Mouse (Mus musculus) lung, embryonic 16.5 days (tissue): Measurements from ENCODE around the gene Gm49361. TPM values are rescaled to one million over a fixed set of nuclear protein-coding genes. Genes with fewer than 3 reads are reported as not detected.

Experiments
- ATAC-seq: fragments of 200-750 bp; cut with Nextera tagmentation; 2 replicates; pipeline ENCODE4 v1.8.0; 2017; ENCODE audit warnings: low read depth, mild to moderate bottlenecking, moderate library complexity
- H3K27ac ChIP-seq: fragments of 300-500 bp; sonication (generic); 2 replicates; pipeline ENCODE4 v1.5.1; 2014; ENCODE audit warnings: mild to moderate bottlenecking, control low read depth, low read length
- H3K27me3 ChIP-seq: fragments of 300-500 bp; sonication (generic); 2 replicates; pipeline ENCODE4 v1.6.1; 2014; ENCODE audit warnings: low read depth, low read length, mixed read lengths; ENCODE audit not compliant: control insufficient read depth, insufficient read depth
- H3K36me3 ChIP-seq: fragments of 300-500 bp; sonication (generic); 2 replicates; pipeline ENCODE4 v1.6.1; 2014; ENCODE audit warnings: low read length; ENCODE audit not compliant: control insufficient read depth, insufficient read depth
- H3K4me1 ChIP-seq: fragments of 300-500 bp; sonication (generic); replicated peaks from 2 replicates; pipeline ENCODE4 v1.6.1; 2014; ENCODE audit warnings: low read length, mixed read lengths; ENCODE audit not compliant: control insufficient read depth, insufficient read depth
- H3K4me2 ChIP-seq: fragments of 300-500 bp; sonication (generic); 2 replicates; pipeline ENCODE4 v1.6.1; 2014; ENCODE audit warnings: low read depth, low read length, control low read depth
- H3K4me3 ChIP-seq: fragments of 300-500 bp; sonication (generic); 2 replicates; pipeline ENCODE4 v1.5.1; 2014; ENCODE audit warnings: mild to moderate bottlenecking, low read length, control low read depth
- H3K9ac ChIP-seq: fragments of 300-500 bp; sonication (generic); 2 replicates; pipeline ENCODE4 v1.6.1; 2014; ENCODE audit warnings: low read length, control low read depth
- H3K9me3 ChIP-seq: fragments of 300-500 bp; sonication (generic); 2 replicates; pipeline ENCODE4 v1.6.1; 2016; ENCODE audit warnings: low read length; ENCODE audit not compliant: control insufficient read depth
- WGBS: fragments of 180-500 bp; shearing (Covaris S2); extraction: QIAGEN DNeasy Blood & Tissue Kit; methylation state at CpG from one replicate; pipeline ENCODE4 v1.1.7; 2014; 5-methylcytosine and 5-hydroxymethylcytosine counted together
- polyA plus RNA-seq: library from polyadenylated mRNA; unstranded; fragments of >200 nt; fragmentation: Nextera tagmentation; extraction: Ambion mirVana; gene quantifications from 2 replicates; pipeline ENCODE4 v1.2.1, GENCODE M21; 2015

Gene Gm49361
- polyA plus RNA-seq, 1 experiment from 2014 or later: not detected

GRCm38 (mm10) chr14:57687441-57687840 lies 58.5 kb downstream of the Gm49361 start:
- no peak for ATAC-seq
- H3K4me1 ChIP-seq: no peaks in the 10 kb centered on the region; the same call in 1 of the 2 replicates
- 68% methylated on average over 5 of the region's 5 CpGs for WGBS

GRCm38 (mm10) chr14:57686647-57687046 lies 59.3 kb downstream of the Gm49361 start:
- Histone ChIP-seq H3K4me2 (no peak overlapping the region), H3K9ac (no peak overlapping the region), H3K4me1 (no peaks in the 10 kb centered on the region; the same call in 1 of the 2 replicates), H3K4me3 (no peak overlapping the region), H3K27me3 (no peaks in the 10 kb centered on the region), H3K27ac (no peak overlapping the region), H3K9me3 (no peaks in the 10 kb centered on the region), H3K36me3 (peaks cover 15% of the 10 kb centered on the region)
- 85% methylated on average over 6 of the region's 6 CpGs for WGBS
- no peak for ATAC-seq

More at GRCm38 (mm10) chr14:57687441-57687840, 58.5 kb downstream of the Gm49361 start:
- Histone ChIP-seq H3K9ac (no peak overlapping the region), H3K9me3 (no peaks in the 10 kb centered on the region), H3K4me2 (no peak overlapping the region), H3K36me3 (peaks cover 18% of the 10 kb centered on the region), H3K27me3 (no peaks in the 10 kb centered on the region), H3K4me3 (no peak overlapping the region), H3K27ac (no peak overlapping the region)

- H3K36me3 ChIP-seq: peaks cover 6% of the 10 kb centered on the region; the same call in 1 of the 2 replicates
- H3K4me1 ChIP-seq: no peaks in the 10 kb centered on the region; the same call in 1 of the 2 replicates
- no peak overlapping the region for H3K4me3 ChIP-seq
- H3K9me3 ChIP-seq: no peaks in the 10 kb centered on the region
- no peak overlapping the region for H3K9ac ChIP-seq
- no peak overlapping the region for H3K4me2 ChIP-seq
- 0% methylated on average over 1 of the region's 1 CpGs for WGBS
- no peak overlapping the region for H3K27ac ChIP-seq
- H3K27me3 ChIP-seq: no peaks in the 10 kb centered on the region
- ATAC-seq: peak; percentile 39; the same call in 1 of the 2 replicates
Observed at GRCm38 (mm10) chr14:57684579-57684978, 61.3 kb downstream of the Gm49361 start.

- Histone ChIP-seq H3K27me3 (no peaks in the 10 kb centered on the region), H3K27ac (no peak overlapping the region), H3K36me3 (no peaks in the 10 kb centered on the region), H3K9me3 (no peaks in the 10 kb centered on the region), H3K4me1 (no peaks in the 10 kb centered on the region; the same call in 1 of the 2 replicates), H3K4me2 (no peak overlapping the region), H3K4me3 (no peak overlapping the region), H3K9ac (no peak overlapping the region)
- ATAC-seq: no peak
- 81% methylated on average over 4 of the region's 4 CpGs for WGBS
Observed at GRCm38 (mm10) chr14:57682751-57683150, 63.2 kb downstream of the Gm49361 start.

- Histone ChIP-seq H3K27me3 (no peaks in the 10 kb centered on the region), H3K27ac (no peak overlapping the region), H3K4me2 (no peak overlapping the region), H3K9ac (no peak overlapping the region), H3K4me3 (no peak overlapping the region), H3K9me3 (no peaks in the 10 kb centered on the region), H3K4me1 (no peaks in the 10 kb centered on the region), H3K36me3 (no peaks in the 10 kb centered on the region)
- peak; percentile 75 for ATAC-seq
- 33% methylated on average over 5 of the region's 5 CpGs for WGBS
Observed at GRCm38 (mm10) chr14:57679958-57680535, 65.9 kb downstream of the Gm49361 start.

GRCm38 (mm10) chr14:57679523-57679922 lies 66.4 kb downstream of the Gm49361 start:
- H3K4me3 ChIP-seq: no peak overlapping the region
- H3K27me3 ChIP-seq: no peaks in the 10 kb centered on the region
- H3K27ac ChIP-seq: no peak overlapping the region
- no peaks in the 10 kb centered on the region for H3K9me3 ChIP-seq
- H3K36me3 ChIP-seq: no peaks in the 10 kb centered on the region
- H3K9ac ChIP-seq: no peak overlapping the region
- no peaks in the 10 kb centered on the region for H3K4me1 ChIP-seq
- 21% methylated on average over 1 of the region's 1 CpGs for WGBS
- H3K4me2 ChIP-seq: no peak overlapping the region
- ATAC-seq: 0 out of 2 replicates have a peak, but pooled peaks have one; percentile 7

- Histone ChIP-seq H3K9me3 (no peaks in the 10 kb centered on the region), H3K27ac (no peak overlapping the region), H3K4me1 (no peaks in the 10 kb centered on the region), H3K9ac (no peak overlapping the region), H3K4me3 (no peak overlapping the region), H3K36me3 (no peaks in the 10 kb centered on the region), H3K27me3 (no peaks in the 10 kb centered on the region), H3K4me2 (no peak overlapping the region)
- ATAC-seq: no peak
- 41% methylated on average over 2 of the region's 2 CpGs for WGBS
Observed at GRCm38 (mm10) chr14:57675481-57675880, 70.4 kb downstream of the Gm49361 start.

- H3K27ac ChIP-seq: peak overlapping the region; percentile 92
- peak overlapping the region; percentile 68 for H3K4me2 ChIP-seq
- no peaks in the 10 kb centered on the region for H3K9me3 ChIP-seq
- H3K4me3 ChIP-seq: peak overlapping the region; percentile 68
- no peaks in the 10 kb centered on the region for H3K27me3 ChIP-seq
- no peak for ATAC-seq
- H3K4me1 ChIP-seq: peaks cover 12% of the 10 kb centered on the region
- no peaks in the 10 kb centered on the region for H3K36me3 ChIP-seq
- peak overlapping the region; percentile 92 for H3K9ac ChIP-seq
- WGBS: 5% methylated on average over 10 of the region's 10 CpGs
Observed at GRCm38 (mm10) chr14:57665628-57665950, 80.3 kb downstream of the Gm49361 start.

GRCm38 (mm10) chr14:57664822-57665627 lies 80.9 kb downstream of the Gm49361 start, which contains the start of gene Xpo4:
Xpo4 (minus strand) TSS chr14:57665430.
- Histone ChIP-seq H3K9me3 (no peaks in the 10 kb centered on the region), H3K36me3 (no peaks in the 10 kb centered on the region), H3K4me1 (peaks cover 12% of the 10 kb centered on the region), H3K4me3 (peak within 1 kb of the TSS; percentile 68), H3K9ac (peak within 1 kb of the TSS; percentile 92), H3K27ac (peak within 1 kb of the TSS; percentile 92), H3K4me2 (peak within 1 kb of the TSS; percentile 68), H3K27me3 (no peaks in the 10 kb centered on the region)
- under 1% methylated on average over 79 of the region's 80 CpGs for WGBS
- ATAC-seq: peak; percentile 96
